Mouse (Mus musculus) A20 (cell line): Measurements from ENCODE around the gene Ptpn7.
"Not testable (repeated sequence)": the region's sequence is repeated elsewhere in the genome, so short reads cannot be mapped to it uniquely, and the experiment has no call there.

ENCODE experiments used
- DNase-seq: peaks from one replicate; pipeline ENCODE4 v3.0.0-alpha.2; 2011; ENCODE audit warnings: low read depth, low spot score

The Ptpn7 gene

DNA sequence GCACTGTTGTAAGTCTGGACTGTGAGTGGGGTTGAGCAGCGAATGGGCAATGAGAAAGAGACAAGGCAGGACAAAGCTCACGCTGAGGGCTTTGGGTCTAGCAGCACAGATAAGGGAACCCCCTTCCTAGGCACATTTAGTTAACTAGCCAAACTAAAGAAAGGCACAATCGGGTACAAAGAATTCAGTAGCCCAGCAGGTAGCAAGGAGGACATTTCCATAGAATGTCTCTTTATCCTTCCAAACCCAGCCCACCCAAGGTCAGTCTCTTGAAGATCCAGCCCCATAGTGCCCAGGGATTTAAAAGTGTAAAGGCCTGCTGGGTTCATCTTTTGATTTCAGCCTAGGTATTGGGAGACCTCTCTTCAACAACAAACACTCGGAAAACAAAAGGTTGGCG lies 53.4 kb downstream of the Ptpn7 start:
- no peak for DNase-seq

DNA sequence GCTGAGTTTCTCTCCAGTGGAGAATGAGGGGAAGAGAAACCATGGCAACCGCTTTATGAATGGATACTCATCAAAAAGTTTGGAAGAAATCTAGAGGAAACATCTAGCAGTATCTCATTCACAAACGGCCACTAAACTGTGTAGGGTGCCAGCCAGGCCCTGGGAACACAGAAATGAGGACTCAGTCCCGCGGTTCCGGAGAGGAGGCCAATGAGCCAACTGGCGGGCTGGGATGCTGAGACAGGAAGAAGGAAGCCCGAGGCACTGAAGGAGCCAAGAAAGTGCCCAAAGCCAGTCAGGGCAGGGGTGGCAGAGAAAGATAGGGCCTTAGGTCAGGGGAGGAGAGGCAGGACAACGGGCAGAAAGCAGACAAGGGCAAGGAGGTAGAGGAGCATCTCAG lies 53.9 kb downstream of the Ptpn7 start:
- DNase-seq, result no peak

DNA sequence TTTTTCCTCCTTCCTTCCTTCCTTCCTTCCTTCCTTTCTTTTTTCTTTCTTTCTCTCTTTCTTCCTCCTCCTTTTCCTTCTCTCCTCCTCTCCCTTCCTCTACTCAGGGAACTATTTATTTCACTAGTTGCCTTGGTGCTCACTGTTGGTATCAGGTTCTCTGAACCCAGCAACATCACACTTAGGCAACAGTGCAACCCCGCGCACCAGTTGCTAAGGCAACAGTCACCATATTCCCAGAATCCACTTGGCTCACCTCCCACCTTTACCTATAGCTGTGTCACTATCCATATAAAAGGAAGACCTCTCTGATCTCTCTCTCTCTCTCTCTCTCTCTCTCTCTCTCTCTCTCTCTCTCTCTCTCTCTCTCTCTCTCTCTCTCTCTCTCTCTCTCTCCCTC lies 54.5 kb downstream of the Ptpn7 start:
- not testable (repeated sequence) for DNase-seq

DNA sequence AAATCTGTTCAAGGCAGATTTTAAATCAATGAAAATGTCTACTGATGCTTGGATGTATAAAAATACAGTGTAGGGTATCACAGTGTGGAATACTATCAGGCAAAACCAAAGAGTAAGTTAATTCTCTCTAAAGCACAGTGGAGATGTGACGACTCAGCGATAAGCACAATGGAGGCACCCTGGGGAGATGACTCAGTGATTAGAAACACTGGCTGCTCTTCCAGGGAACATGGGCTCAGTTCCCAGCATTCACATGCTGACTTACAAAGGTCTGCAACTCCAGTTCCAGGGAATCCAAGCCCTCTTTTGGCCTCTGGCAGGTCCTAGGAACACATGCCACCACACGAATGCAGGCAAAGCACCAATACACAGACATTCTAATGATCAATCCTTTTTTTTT lies 55.7 kb downstream of the Ptpn7 start:
- no peak for DNase-seq

DNA sequence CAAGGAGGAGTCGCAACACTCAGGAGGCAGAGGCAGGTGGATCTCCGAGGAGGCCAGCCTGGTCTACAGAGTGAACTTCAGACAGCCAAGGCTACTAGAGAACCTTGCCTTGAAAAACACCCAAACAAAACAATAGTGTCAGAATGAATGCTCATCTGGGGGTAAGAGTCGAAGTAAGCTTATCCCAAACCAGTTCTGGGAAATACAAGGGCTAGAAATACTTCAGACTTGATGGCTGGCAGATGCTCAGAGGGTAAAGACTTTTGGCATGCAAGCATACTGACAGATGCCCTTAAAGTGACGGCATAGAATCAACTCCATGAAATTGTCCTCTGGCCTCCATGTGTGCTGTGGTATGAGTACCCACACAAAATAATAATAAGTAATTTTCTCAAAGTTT lies 56.7 kb downstream of the Ptpn7 start:
- no peak for DNase-seq

DNA sequence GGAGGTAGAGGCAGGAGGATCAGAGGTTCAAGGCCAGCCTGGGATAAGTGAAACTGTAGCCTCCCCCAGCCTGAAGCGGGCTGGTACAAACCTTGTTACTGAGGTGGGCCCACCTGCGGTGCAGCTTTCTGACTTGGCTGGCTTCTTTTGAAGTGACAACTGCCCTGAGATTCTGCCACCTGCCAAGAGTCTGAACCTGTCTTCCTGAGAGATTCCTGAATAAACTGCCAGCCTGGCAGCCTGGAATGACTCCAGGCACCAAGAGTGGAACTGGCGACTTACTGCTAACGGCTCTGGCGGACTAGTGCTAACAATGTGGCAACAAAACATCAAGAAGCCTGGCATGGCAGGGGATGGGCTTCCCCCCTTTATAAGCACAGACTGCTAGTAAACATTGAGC lies 61.8 kb downstream of the Ptpn7 start:
- not testable (repeated sequence) for DNase-seq
